22 mouse cellular contexts compared by ENCODE assay signal in the genomic region with DNA sequence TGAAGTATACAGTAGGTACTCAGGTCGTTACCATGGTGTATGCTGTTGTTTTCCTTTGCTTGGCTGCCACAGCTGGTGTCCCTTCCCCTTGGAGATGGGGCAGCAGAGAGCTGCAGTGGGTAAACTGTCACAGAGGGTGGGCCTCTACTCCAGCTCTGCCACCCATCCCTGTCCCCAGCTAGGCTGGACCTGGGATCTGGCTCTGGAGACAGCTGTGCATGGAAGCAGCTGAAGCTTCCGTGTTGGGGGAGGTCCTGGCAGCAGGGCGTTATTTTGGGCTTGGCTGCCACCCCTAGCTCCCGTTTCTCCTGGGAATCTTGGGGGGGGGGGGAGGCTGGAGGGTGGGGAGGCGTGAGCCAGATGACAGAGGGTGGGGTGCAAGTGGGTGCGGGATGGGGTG. TPM values are rescaled to one million over a fixed set of nuclear protein-coding genes. Genes with fewer than 3 reads are reported as not detected.
A peak's percentile ranks its signal among the peaks of the same experiment; 100 is the strongest.
DNase-seq lines count a peak whose midpoint lies in the region; ATAC-seq lines count a peak whose summit lies in the region.
"Had no signal": no experiment of that assay in that cellular context is flagged by ENCODE, and none has a peak within 500 bp of the region (broad histone marks: within the 10 kb centered on the region; RNA-seq: fewer than 3 reads in every experiment).

No protein-coding gene starts in this region.

- no peaks in the 10 kb centered on the region for H3K9me3 ChIP-seq in heart, embryonic 14.5 days (ENCODE audit: control insufficient read depth, low read length)
- H3K9me3 ChIP-seq in limb, embryonic 13.5 days: no peaks in the 10 kb centered on the region
- no peaks in the 10 kb centered on the region for H3K9me3 ChIP-seq in limb, embryonic 10.5 days (replicated peaks)
- no peaks in the 10 kb centered on the region for H3K9me3 ChIP-seq in embryonic facial prominence, embryonic 14.5 days (ENCODE audit: control insufficient read depth, low read length)
- no peaks in the 10 kb centered on the region for H3K9me3 ChIP-seq in limb, embryonic 15.5 days
- H3K9me3 ChIP-seq: forebrain, embryonic 15.5 days had no signal

- H3K27me3 ChIP-seq in heart, embryonic 14.5 days (ENCODE audit: control insufficient read depth, insufficient read depth, low read length): no peaks in the 10 kb centered on the region
- H3K27me3 ChIP-seq in limb, embryonic 13.5 days: no peaks in the 10 kb centered on the region
- peaks cover 10% of the 10 kb centered on the region; the same call in 1 of the 2 replicates for H3K27me3 ChIP-seq in limb, embryonic 10.5 days (ENCODE audit: low read depth, poor library complexity, severe bottlenecking)
- H3K27me3 ChIP-seq in embryonic facial prominence, embryonic 14.5 days (replicated peaks; ENCODE audit: control insufficient read depth, insufficient read depth, low read length): no peaks in the 10 kb centered on the region
- H3K27me3 ChIP-seq in limb, embryonic 15.5 days: no peaks in the 10 kb centered on the region
- H3K27me3 ChIP-seq: forebrain, embryonic 15.5 days had no signal

- peaks cover 62% of the 10 kb centered on the region for H3K36me3 ChIP-seq in heart, embryonic 14.5 days (ENCODE audit: control insufficient read depth, insufficient read depth, low read length)
- H3K36me3 ChIP-seq in limb, embryonic 13.5 days: peaks cover 51% of the 10 kb centered on the region
- H3K36me3 ChIP-seq in limb, embryonic 10.5 days: peaks cover 43% of the 10 kb centered on the region
- H3K36me3 ChIP-seq in embryonic facial prominence, embryonic 14.5 days (ENCODE audit: control insufficient read depth, insufficient read depth, low read length): peaks cover 46% of the 10 kb centered on the region
- H3K36me3 ChIP-seq in limb, embryonic 15.5 days: peaks cover 38% of the 10 kb centered on the region
- H3K36me3 ChIP-seq: forebrain, embryonic 15.5 days had no signal

- H3K9ac ChIP-seq in heart, embryonic 14.5 days (ENCODE audit: low read length): 0 out of 2 replicates have a peak overlapping the region, but pooled peaks have one; percentile 17
- no peak overlapping the region for H3K9ac ChIP-seq in limb, embryonic 13.5 days
- H3K9ac ChIP-seq in embryonic facial prominence, embryonic 14.5 days (ENCODE audit: low read depth, low read length): no peak overlapping the region
- no peak overlapping the region for H3K9ac ChIP-seq in limb, embryonic 15.5 days
- H3K9ac ChIP-seq: forebrain, embryonic 15.5 days; hindbrain, embryonic 14.5 days; liver, embryonic 14.5 days had no signal

- H3K4me1 ChIP-seq in heart, embryonic 14.5 days (ENCODE audit: control insufficient read depth in 2 of 2, insufficient read depth in 2 of 2, low read length in 2 of 2): peaks cover 19 to 63% of the 10 kb centered on the region in 2 experiments
- peaks cover 37% of the 10 kb centered on the region for H3K4me1 ChIP-seq in limb, embryonic 13.5 days
- peaks cover 26% of the 10 kb centered on the region for H3K4me1 ChIP-seq in limb, embryonic 10.5 days
- peaks cover 10% of the 10 kb centered on the region for H3K4me1 ChIP-seq in embryonic facial prominence, embryonic 14.5 days (ENCODE audit: control insufficient read depth, insufficient read depth, low read length)
- peaks cover 52% of the 10 kb centered on the region for H3K4me1 ChIP-seq in limb, embryonic 15.5 days

- ATAC-seq in heart, embryonic 14.5 days (ENCODE audit: insufficient number of reproducible peaks, insufficient read depth, low FRiP score, low read depth): no peak
- ATAC-seq in limb, embryonic 13.5 days (ENCODE audit: low FRiP score, low read depth): peak; percentile 16
- ATAC-seq in embryonic facial prominence, embryonic 14.5 days (ENCODE audit: low read depth): 0 out of 2 replicates have a peak, but pooled peaks have one; percentile 31
- ATAC-seq in limb, embryonic 15.5 days (ENCODE audit: insufficient number of reproducible peaks, low FRiP score, low TSS enrichment, low read depth): no peak
- ATAC-seq: forebrain, embryonic 15.5 days; midbrain, embryonic 16.5 days had no signal

- no peak overlapping the region for H3K4me2 ChIP-seq in heart, embryonic 14.5 days (ENCODE audit: low read length)
- no peak overlapping the region for H3K4me2 ChIP-seq in limb, embryonic 13.5 days (replicated peaks)
- no peak overlapping the region for H3K4me2 ChIP-seq in embryonic facial prominence, embryonic 14.5 days (ENCODE audit: low read depth, low read length)
- H3K4me2 ChIP-seq in limb, embryonic 15.5 days: no peak overlapping the region
- H3K4me2 ChIP-seq: forebrain, embryonic 15.5 days; hindbrain, embryonic 14.5 days had no signal

- DNase-seq in heart, adult 11 months: no peak
- DNase-seq in limb, embryonic 10.5 days (ENCODE audit: low spot score): no peak
- DNase-seq in embryonic facial prominence, embryonic 14.5 days (ENCODE audit: low spot score): peak; percentile 30
- DNase-seq in cerebellum, postnatal 36 days: no peak
- DNase-seq in embryo, embryonic 11 days: no peak
- DNase-seq: adrenal gland, postnatal 25 days; B cell, adult 2 months; cerebellum, adult 11-12 months; cerebellum, postnatal 25 days; gastrocnemius, postnatal 25 days; right cerebral cortex, postnatal 4 days; thymus, postnatal 14 days had no signal

- 38% methylated on average over 5 of the region's 6 CpGs for whole genome bisulfite sequencing in heart, embryonic 14.5 days
- WGBS in limb, embryonic 13.5 days: 56% methylated on average over 4 of the region's 6 CpGs
- WGBS in limb, embryonic 10.5 days: 71% methylated on average over 6 of the region's 6 CpGs
- 63% methylated on average over 3 of the region's 6 CpGs for WGBS in embryonic facial prominence, embryonic 14.5 days
- WGBS in limb, embryonic 15.5 days: 52% methylated on average over 4 of the region's 6 CpGs

- peak overlapping the region in 1 of 2 experiments; percentile 47; a peak in 1 of 4 replicates for H3K27ac ChIP-seq in heart, embryonic 14.5 days (replicated peaks in 1 of 2; ENCODE audit: control insufficient read depth in 1 of 2, insufficient read depth in 1 of 2, low read depth in 2 of 2, low read length in 2 of 2)
- no peak overlapping the region for H3K27ac ChIP-seq in limb, embryonic 13.5 days
- no peak overlapping the region for H3K27ac ChIP-seq in limb, embryonic 10.5 days
- no peak overlapping the region; the same call in 1 of the 2 replicates for H3K27ac ChIP-seq in embryonic facial prominence, embryonic 14.5 days (replicated peaks; ENCODE audit: low read depth, low read length)
- peak overlapping the region; percentile 67 for H3K27ac ChIP-seq in limb, embryonic 15.5 days
- H3K27ac ChIP-seq: forebrain, embryonic 15.5 days; hindbrain, embryonic 14.5 days; layer of hippocampus, adult 2 months; liver, embryonic 14.5 days had no signal

- no peak overlapping the region for H3K4me3 ChIP-seq in heart, embryonic 14.5 days (ENCODE audit: control insufficient read depth in 1 of 2, insufficient read depth in 1 of 2, low read depth in 1 of 2, low read length in 2 of 2)
- H3K4me3 ChIP-seq in limb, embryonic 13.5 days: no peak overlapping the region
- H3K4me3 ChIP-seq in limb, embryonic 10.5 days: no peak overlapping the region
- H3K4me3 ChIP-seq in embryonic facial prominence, embryonic 14.5 days (ENCODE audit: low read depth, low read length): no peak overlapping the region
- no peak overlapping the region for H3K4me3 ChIP-seq in limb, embryonic 15.5 days
- H3K4me3 ChIP-seq: forebrain, embryonic 15.5 days; layer of hippocampus, adult 2 months had no signal

RNA-seq across cellular contexts. Expression of a gene that starts 6.0 kb away (rescaled TPM):
- 54.5 and 55.1 TPM in 2 replicates for polyA plus RNA-seq in heart, embryonic 14.5 days (2014; fragmentation: Nextera tagmentation; extraction: Ambion mirVana)
- polyA plus RNA-seq in limb, embryonic 13.5 days (2015; fragmentation: Nextera tagmentation; extraction: Ambion mirVana): 47.3 and 53.0 TPM in 2 replicates
- polyA plus RNA-seq in limb, embryonic 10.5 days (2016; fragmentation: Nextera tagmentation; extraction: Ambion mirVana): 24.5 and 30.9 TPM in 2 replicates
- polyA plus RNA-seq in embryonic facial prominence, embryonic 14.5 days (2014; fragmentation: Nextera tagmentation; extraction: Ambion mirVana): 48.3 and 54.8 TPM in 2 replicates
- polyA plus RNA-seq in limb, embryonic 15.5 days (2015; fragmentation: Nextera tagmentation; extraction: Ambion mirVana): 63.3 and 70.7 TPM in 2 replicates

RNA-seq across cellular contexts. Expression of a gene that starts 18.0 kb away (rescaled TPM):
- polyA plus RNA-seq in heart, embryonic 14.5 days (2014; fragmentation: Nextera tagmentation; extraction: Ambion mirVana): 14.2 and 15.5 TPM in 2 replicates
- polyA plus RNA-seq in limb, embryonic 13.5 days (2015; fragmentation: Nextera tagmentation; extraction: Ambion mirVana): 10.4 and 12.4 TPM in 2 replicates
- polyA plus RNA-seq in limb, embryonic 10.5 days (2016; fragmentation: Nextera tagmentation; extraction: Ambion mirVana): 9.7 and 10.5 TPM in 2 replicates
- polyA plus RNA-seq in embryonic facial prominence, embryonic 14.5 days (2014; fragmentation: Nextera tagmentation; extraction: Ambion mirVana): 9.3 and 10.5 TPM in 2 replicates
- polyA plus RNA-seq in limb, embryonic 15.5 days (2015; fragmentation: Nextera tagmentation; extraction: Ambion mirVana): 12.6 and 13.0 TPM in 2 replicates

RNA-seq across cellular contexts. Expression of a gene that starts 20.5 kb away (rescaled TPM):
- 120 and 138 TPM in 2 replicates for polyA plus RNA-seq in heart, embryonic 14.5 days (2014; fragmentation: Nextera tagmentation; extraction: Ambion mirVana)
- polyA plus RNA-seq in limb, embryonic 13.5 days (2015; fragmentation: Nextera tagmentation; extraction: Ambion mirVana): 76.0 and 79.4 TPM in 2 replicates
- 76.8 and 81.3 TPM in 2 replicates for polyA plus RNA-seq in limb, embryonic 10.5 days (2016; fragmentation: Nextera tagmentation; extraction: Ambion mirVana)
- polyA plus RNA-seq in embryonic facial prominence, embryonic 14.5 days (2014; fragmentation: Nextera tagmentation; extraction: Ambion mirVana): 92.4 and 102 TPM in 2 replicates
- 100 and 109 TPM in 2 replicates for polyA plus RNA-seq in limb, embryonic 15.5 days (2015; fragmentation: Nextera tagmentation; extraction: Ambion mirVana)

RNA-seq across cellular contexts. Expression of a gene that starts 27.9 kb away (rescaled TPM):
- polyA plus RNA-seq in heart, embryonic 14.5 days (2014; fragmentation: Nextera tagmentation; extraction: Ambion mirVana): 0.50 TPM in 1 of 2 replicates, not detected in the other
- 5.2 and 6.7 TPM in 2 replicates for polyA plus RNA-seq in limb, embryonic 13.5 days (2015; fragmentation: Nextera tagmentation; extraction: Ambion mirVana)
- polyA plus RNA-seq in limb, embryonic 10.5 days (2016; fragmentation: Nextera tagmentation; extraction: Ambion mirVana): 6.4 and 9.5 TPM in 2 replicates
- 8.3 and 8.8 TPM in 2 replicates for polyA plus RNA-seq in embryonic facial prominence, embryonic 14.5 days (2014; fragmentation: Nextera tagmentation; extraction: Ambion mirVana)
- 10.5 and 11.1 TPM in 2 replicates for polyA plus RNA-seq in limb, embryonic 15.5 days (2015; fragmentation: Nextera tagmentation; extraction: Ambion mirVana)

RNA-seq across cellular contexts. Expression of a gene that starts 32.0 kb away (rescaled TPM):
- polyA plus RNA-seq in heart, embryonic 14.5 days (2014; fragmentation: Nextera tagmentation; extraction: Ambion mirVana): 0.70 and 0.86 TPM in 2 replicates
- 1.4 and 1.6 TPM in 2 replicates for polyA plus RNA-seq in limb, embryonic 13.5 days (2015; fragmentation: Nextera tagmentation; extraction: Ambion mirVana)
- polyA plus RNA-seq in limb, embryonic 10.5 days (2016; fragmentation: Nextera tagmentation; extraction: Ambion mirVana): 0.61 TPM in 1 of 2 replicates, not detected in the other
- polyA plus RNA-seq in embryonic facial prominence, embryonic 14.5 days (2014; fragmentation: Nextera tagmentation; extraction: Ambion mirVana): 0.49 and 0.59 TPM in 2 replicates
- 1.6 TPM in 2 replicates for polyA plus RNA-seq in limb, embryonic 15.5 days (2015; fragmentation: Nextera tagmentation; extraction: Ambion mirVana)
- polyA plus RNA-seq: heart, postnatal 0 days; intestine, embryonic 14.5 days; liver, embryonic 14.5 days had no signal

Comparison
In these comparisons a context has a peak if more than half of its experiments do, and no peak if none do; other contexts are left out.
1. ATAC-seq: peak in limb, embryonic 13.5 days (single experiment) and embryonic facial prominence, embryonic 14.5 days (single experiment); none in heart, embryonic 14.5 days (single experiment) and limb, embryonic 15.5 days (single experiment).